Mouse (Mus musculus) intestine, postnatal 0 days (tissue): ENCODE measurements at regions not wholly inside any gene's neighbourhood (a gene's known extent, or its start where the extent isn't known, plus 50 kb on each side); places are given as distances from the start of the nearest gene placed in this dataset.

Source experiments
- ATAC-seq: fragments of 200-750 bp; cut with Nextera tagmentation; 2 replicates; pipeline ENCODE4 v1.8.0; 2017; ENCODE audit warnings: mild to moderate bottlenecking, moderate TSS enrichment, moderate library complexity
- H3K27ac ChIP-seq: fragments of 300-500 bp; sonication (generic); 2 replicates; pipeline ENCODE4 v1.5.1; 2014; ENCODE audit warnings: mild to moderate bottlenecking, low read depth, low read length, moderate library complexity
- H3K27me3 ChIP-seq: fragments of 300-500 bp; sonication (generic); replicated peaks from 2 replicates; pipeline ENCODE4 v1.6.1; 2014; ENCODE audit warnings: low read length, mixed read lengths; ENCODE audit not compliant: control insufficient read depth, insufficient read depth
- H3K36me3 ChIP-seq: fragments of 300-500 bp; sonication (generic); 2 replicates; pipeline ENCODE4 v1.6.1; 2014; ENCODE audit warnings: mild to moderate bottlenecking, moderate library complexity; ENCODE audit not compliant: control insufficient read depth, insufficient read depth
- H3K4me1 ChIP-seq: fragments of 300-500 bp; sonication (generic); replicated peaks from 2 replicates; pipeline ENCODE4 v1.6.1; 2014; ENCODE audit warnings: antibody characterized with exemption, low read length, mixed read lengths; ENCODE audit not compliant: control insufficient read depth, insufficient read depth
- H3K4me2 ChIP-seq: fragments of 300-500 bp; sonication (generic); replicated peaks from 2 replicates; pipeline ENCODE4 v1.6.1; 2014; ENCODE audit warnings: low read depth, mild to moderate bottlenecking, moderate library complexity
- H3K4me3 ChIP-seq: fragments of 300-500 bp; sonication (generic); 2 replicates; pipeline ENCODE4 v1.5.1; 2014; ENCODE audit warnings: low read depth, low read length
- H3K9ac ChIP-seq: fragments of 300-500 bp; sonication (generic); 2 replicates; pipeline ENCODE4 v1.6.1; 2014; ENCODE audit warnings: mild to moderate bottlenecking, low read depth, low read length
- H3K9me3 ChIP-seq: fragments of 300-500 bp; sonication (generic); 2 replicates; pipeline ENCODE4 v1.6.1; 2016; ENCODE audit warnings: mixed run types; ENCODE audit not compliant: control insufficient read depth
- CTCF ChIP-seq: sonication (generic); IDR thresholded peaks from 2 replicates; pipeline ENCODE4 v1.5.1; 2016; ENCODE audit warnings: low read depth, mild to moderate bottlenecking, control low read depth, antibody characterized with exemption, moderate library complexity
- WGBS: fragments of 180-500 bp; shearing (Covaris S2); extraction: QIAGEN DNeasy Blood & Tissue Kit; methylation state at CpG from one replicate; pipeline ENCODE4 v1.1.7; 2014; 5-methylcytosine and 5-hydroxymethylcytosine counted together

- Histone ChIP-seq H3K9me3 (no peaks in the 10 kb centered on the region), H3K4me2 (no peak overlapping the region), H3K4me3 (no peak overlapping the region), H3K9ac (no peak overlapping the region), H3K27ac (no peak overlapping the region), H3K27me3 (no peaks in the 10 kb centered on the region), H3K4me1 (0 out of 2 replicates have a peak, but pooled peaks cover 6% of the 10 kb centered on the region), H3K36me3 (no peaks in the 10 kb centered on the region)
- 88% methylated on average over 8 of the region's 8 CpGs for WGBS
- TF ChIP-seq CTCF = no peak
- ATAC-seq = no peak
Observed at GRCm38 (mm10) chr1:156999272-156999671, 59.8 kb upstream of the Ralgps2 start.

GRCm38 (mm10) chr1:156997476-156998305 is 58.3 kb upstream of the Ralgps2 start:
- Histone ChIP-seq H3K27me3 (no peaks in the 10 kb centered on the region), H3K36me3 (no peaks in the 10 kb centered on the region), H3K9me3 (no peaks in the 10 kb centered on the region), H3K9ac (no peak overlapping the region), H3K27ac (no peak overlapping the region), H3K4me3 (no peak overlapping the region), H3K4me1 (0 out of 2 replicates have a peak, but pooled peaks cover 6% of the 10 kb centered on the region), H3K4me2 (no peak overlapping the region)
- no peak for TF ChIP-seq CTCF
- 58% methylated on average over 12 of the region's 12 CpGs for WGBS
- ATAC-seq = peak; percentile 40; the same call in 1 of the 2 replicates

GRCm38 (mm10) chr1:156997033-156997432 is 57.6 kb upstream of the Ralgps2 start:
- Histone ChIP-seq H3K27me3 (no peaks in the 10 kb centered on the region), H3K4me3 (no peak overlapping the region), H3K27ac (no peak overlapping the region), H3K9me3 (no peaks in the 10 kb centered on the region), H3K4me2 (no peak overlapping the region), H3K4me1 (0 out of 2 replicates have a peak, but pooled peaks cover 6% of the 10 kb centered on the region), H3K9ac (no peak overlapping the region), H3K36me3 (no peaks in the 10 kb centered on the region)
- WGBS = 88% methylated on average over 10 of the region's 10 CpGs
- TF ChIP-seq CTCF = no peak
- ATAC-seq = no peak

GRCm38 (mm10) chr1:156996084-156996880 is 56.9 kb upstream of the Ralgps2 start:
- no peak overlapping the region for H3K27ac ChIP-seq
- no peak overlapping the region for H3K9ac ChIP-seq
- no peak for TF ChIP-seq CTCF
- 80% methylated on average over 10 of the region's 10 CpGs for WGBS
- H3K4me1 ChIP-seq = 0 out of 2 replicates have a peak, but pooled peaks cover 6% of the 10 kb centered on the region
- ATAC-seq = no peak
- no peak overlapping the region for H3K4me3 ChIP-seq
- no peaks in the 10 kb centered on the region for H3K9me3 ChIP-seq
- no peaks in the 10 kb centered on the region for H3K27me3 ChIP-seq
- no peak overlapping the region for H3K4me2 ChIP-seq
- no peaks in the 10 kb centered on the region for H3K36me3 ChIP-seq

GRCm38 (mm10) chr1:156995180-156995951 is 55.9 kb upstream of the Ralgps2 start:
- Histone ChIP-seq H3K36me3 (no peaks in the 10 kb centered on the region), H3K4me3 (no peak overlapping the region), H3K27me3 (no peaks in the 10 kb centered on the region), H3K9ac (no peak overlapping the region), H3K4me2 (no peak overlapping the region), H3K27ac (no peak overlapping the region), H3K9me3 (no peaks in the 10 kb centered on the region), H3K4me1 (0 out of 2 replicates have a peak, but pooled peaks cover 6% of the 10 kb centered on the region)
- TF ChIP-seq CTCF = no peak
- no peak for ATAC-seq
- 85% methylated on average over 7 of the region's 7 CpGs for WGBS
